ENCODE assay signal across 17 mouse cellular contexts in the genomic region with DNA sequence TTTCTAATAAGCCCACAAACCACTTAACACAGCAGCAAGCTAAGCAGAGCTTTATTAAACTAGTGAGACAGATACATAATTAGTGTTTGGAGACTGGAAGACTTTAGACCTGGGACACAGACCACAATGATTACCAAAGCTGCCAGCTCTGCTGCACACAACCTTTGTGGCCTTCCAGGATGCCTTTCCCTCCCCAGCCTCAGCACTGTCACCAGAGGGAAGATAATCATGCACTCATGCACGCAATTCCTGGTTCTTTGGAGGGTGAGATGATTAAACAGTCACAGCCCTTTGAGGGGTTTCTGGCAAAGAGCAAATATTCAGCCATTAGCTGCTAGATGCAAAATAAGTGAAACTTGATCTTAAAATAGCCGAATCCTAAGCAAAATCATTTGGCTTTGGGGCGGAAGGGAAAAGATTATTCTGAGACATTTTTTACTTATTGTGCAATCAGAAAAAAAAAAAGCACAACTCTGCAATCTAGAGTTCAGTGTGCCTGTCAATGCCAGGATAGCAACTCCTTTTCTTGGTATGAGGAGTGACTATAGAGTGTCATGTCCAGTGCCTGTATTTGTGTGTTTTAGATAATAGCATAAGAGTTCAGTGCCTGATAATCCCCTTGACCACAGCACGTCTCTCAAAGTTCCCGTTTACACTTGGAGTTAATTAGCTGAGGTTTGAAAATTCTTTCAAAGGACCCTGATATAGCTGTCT. TPM values are rescaled to one million over a fixed set of nuclear protein-coding genes. Genes with fewer than 3 reads are reported as not detected.
DNase-seq lines count a peak whose midpoint lies in the region; ATAC-seq lines count a peak whose summit lies in the region.
"Had no signal": no experiment of that assay in that cellular context is flagged by ENCODE, and none has a peak within 500 bp of the region (broad histone marks: within the 10 kb centered on the region; RNA-seq: fewer than 3 reads in every experiment).

No protein-coding gene starts in this region.

- no peaks in the 10 kb centered on the region for H3K9me3 ChIP-seq in heart, embryonic 10.5 days
- H3K9me3 ChIP-seq in heart, embryonic 12.5 days (replicated peaks): no peaks in the 10 kb centered on the region
- H3K9me3 ChIP-seq in megakaryocyte, embryonic 14.5 days: no peaks in the 10 kb centered on the region
- H3K9me3 ChIP-seq in forebrain, embryonic 13.5 days (replicated peaks): no peaks in the 10 kb centered on the region
- H3K9me3 ChIP-seq: intestine, embryonic 15.5 days had no signal

- no peaks in the 10 kb centered on the region for H3K27me3 ChIP-seq in heart, embryonic 10.5 days (ENCODE audit: insufficient read depth, poor library complexity, severe bottlenecking)
- no peaks in the 10 kb centered on the region for H3K27me3 ChIP-seq in heart, embryonic 12.5 days (replicated peaks)
- no peaks in the 10 kb centered on the region for H3K27me3 ChIP-seq in megakaryocyte, embryonic 14.5 days (replicated peaks)
- no peaks in the 10 kb centered on the region for H3K27me3 ChIP-seq in forebrain, embryonic 13.5 days
- H3K27me3 ChIP-seq: intestine, embryonic 15.5 days had no signal

- H3K36me3 ChIP-seq in heart, embryonic 10.5 days: no peaks in the 10 kb centered on the region
- no peaks in the 10 kb centered on the region for H3K36me3 ChIP-seq in heart, embryonic 12.5 days
- no peaks in the 10 kb centered on the region for H3K36me3 ChIP-seq in megakaryocyte, embryonic 14.5 days (replicated peaks; ENCODE audit: low read length)
- no peaks in the 10 kb centered on the region for H3K36me3 ChIP-seq in forebrain, embryonic 13.5 days (ENCODE audit: poor library complexity, severe bottlenecking)
- H3K36me3 ChIP-seq: G1E; intestine, embryonic 15.5 days had no signal

- no peak for DNase-seq in heart, embryonic 10.5 days (ENCODE audit: low spot score)
- DNase-seq in kidney, adult 9 months: peak; percentile 70
- no peak for DNase-seq in kidney, postnatal 14 days
- peak; percentile 68 for DNase-seq in retina, embryonic 14.5 days (ENCODE audit: low spot score)
- DNase-seq: cerebellum, adult 18-20 months had no signal

- 0 out of 2 replicates have a peak overlapping the region, but pooled peaks have one; percentile 32 for H3K27ac ChIP-seq in heart, embryonic 10.5 days
- H3K27ac ChIP-seq in heart, embryonic 12.5 days (ENCODE audit: poor library complexity, severe bottlenecking): no peak overlapping the region
- no peak overlapping the region for H3K27ac ChIP-seq in forebrain, embryonic 13.5 days
- H3K27ac ChIP-seq: intestine, embryonic 15.5 days had no signal

- no peak overlapping the region for H3K4me2 ChIP-seq in heart, embryonic 12.5 days
- no peak overlapping the region for H3K4me2 ChIP-seq in forebrain, embryonic 13.5 days
- H3K4me2 ChIP-seq: intestine, embryonic 15.5 days had no signal

- 37% methylated on average over 5 of the region's 5 CpGs for WGBS in heart, embryonic 10.5 days
- 29% methylated on average over 5 of the region's 5 CpGs for WGBS in heart, embryonic 12.5 days
- WGBS in forebrain, embryonic 13.5 days: 37% methylated on average over 5 of the region's 5 CpGs

- H3K9ac ChIP-seq in heart, embryonic 12.5 days: no peak overlapping the region
- no peak overlapping the region for H3K9ac ChIP-seq in forebrain, embryonic 13.5 days
- H3K9ac ChIP-seq: intestine, embryonic 15.5 days had no signal

- H3K4me1 ChIP-seq in heart, embryonic 10.5 days: peaks cover 17% of the 10 kb centered on the region
- peaks cover 18% of the 10 kb centered on the region for H3K4me1 ChIP-seq in heart, embryonic 12.5 days (replicated peaks)
- H3K4me1 ChIP-seq in megakaryocyte, embryonic 14.5 days: peaks cover 89% of the 10 kb centered on the region
- H3K4me1 ChIP-seq in forebrain, embryonic 13.5 days: no peaks in the 10 kb centered on the region

- H3K4me3 ChIP-seq in heart, embryonic 10.5 days: no peak overlapping the region
- H3K4me3 ChIP-seq in heart, embryonic 12.5 days: no peak overlapping the region
- peak overlapping the region; percentile 47 for H3K4me3 ChIP-seq in megakaryocyte, embryonic 14.5 days (replicated peaks)
- no peak overlapping the region for H3K4me3 ChIP-seq in forebrain, embryonic 13.5 days
- H3K4me3 ChIP-seq: erythroblast, embryonic 14.5 days; intestine, embryonic 15.5 days had no signal

- no peak for ATAC-seq in heart, embryonic 12.5 days (ENCODE audit: insufficient number of reproducible peaks, low FRiP score)
- no peak for ATAC-seq in megakaryocyte, adult 5-6 weeks (ENCODE audit: poor library complexity, severe bottlenecking)
- no peak for ATAC-seq in forebrain, embryonic 13.5 days
- ATAC-seq: intestine, embryonic 15.5 days had no signal

RNA-seq across cellular contexts. Expression of gene Arap2, which starts 5.0 kb away (rescaled TPM):
- 2.9 TPM in 2 replicates for polyA plus RNA-seq in heart, embryonic 10.5 days (2016; fragmentation: Nextera tagmentation; extraction: Ambion mirVana)
- polyA plus RNA-seq in heart, embryonic 12.5 days (2016; fragmentation: Nextera tagmentation; extraction: Ambion mirVana): 4.4 and 4.5 TPM in 2 replicates
- 0.04 TPM in 1 of 2 replicates, not detected in the other for polyA plus RNA-seq in megakaryocyte, embryonic 14.5 days (2012; ENCODE audit: insufficient read depth, low replicate concordance)
- 6.8 and 11.0 TPM in 2 replicates for total RNA-seq in megakaryocyte, adult 5-6 weeks (2015)
- total RNA-seq in megakaryocyte, adult 5-6 weeks (2017): 7.7 and 10.0 TPM in 2 replicates
- polyA plus RNA-seq in forebrain, embryonic 13.5 days (2015; fragmentation: Nextera tagmentation; extraction: Ambion mirVana): 1.7 and 3.5 TPM in 2 replicates
- polyA plus RNA-seq: erythroblast, embryonic 14.5 days; G1E had no signal

RNA-seq across cellular contexts. Expression of gene Dthd1, which starts 52.7 kb away (rescaled TPM):
- polyA plus RNA-seq in heart, embryonic 10.5 days (2016; fragmentation: Nextera tagmentation; extraction: Ambion mirVana): 0.11 and 0.33 TPM in 2 replicates
- polyA plus RNA-seq in heart, embryonic 12.5 days (2016; fragmentation: Nextera tagmentation; extraction: Ambion mirVana): 0.08 and 0.18 TPM in 2 replicates
- polyA plus RNA-seq in megakaryocyte, embryonic 14.5 days (2012; ENCODE audit: insufficient read depth, low replicate concordance): not detected in 2 replicates
- total RNA-seq in megakaryocyte, adult 5-6 weeks (2015): not detected in 2 replicates
- not detected in 2 replicates for total RNA-seq in megakaryocyte, adult 5-6 weeks (2017)
- not detected in 2 replicates for polyA plus RNA-seq in forebrain, embryonic 13.5 days (2015; fragmentation: Nextera tagmentation; extraction: Ambion mirVana)
- total RNA-seq: adrenal gland, postnatal 4 days; gastrocnemius, postnatal 4 days had no signal
- polyA plus RNA-seq: erythroblast, embryonic 14.5 days; G1E; intestine, embryonic 15.5 days; limb, embryonic 11.5 days; midbrain, postnatal 0 days; stomach, embryonic 16.5 days had no signal

Comparison
In these comparisons a context has a peak if more than half of its experiments do, and no peak if none do; other contexts are left out.
1. DNase-seq: peak in kidney, adult 9 months (single experiment) and retina, embryonic 14.5 days (single experiment); none in heart, embryonic 10.5 days (single experiment) and kidney, postnatal 14 days (single experiment).